Mouse (Mus musculus): ENCODE data around the gene Erlin1. TPM values are rescaled to one million over a fixed set of nuclear protein-coding genes. Genes with fewer than 3 reads are reported as not detected.

Erlin1 gene
- total and polyA plus RNA-seq, 3 experiments: 8.2 to 21.7 (median 11.0) TPM

DNA sequence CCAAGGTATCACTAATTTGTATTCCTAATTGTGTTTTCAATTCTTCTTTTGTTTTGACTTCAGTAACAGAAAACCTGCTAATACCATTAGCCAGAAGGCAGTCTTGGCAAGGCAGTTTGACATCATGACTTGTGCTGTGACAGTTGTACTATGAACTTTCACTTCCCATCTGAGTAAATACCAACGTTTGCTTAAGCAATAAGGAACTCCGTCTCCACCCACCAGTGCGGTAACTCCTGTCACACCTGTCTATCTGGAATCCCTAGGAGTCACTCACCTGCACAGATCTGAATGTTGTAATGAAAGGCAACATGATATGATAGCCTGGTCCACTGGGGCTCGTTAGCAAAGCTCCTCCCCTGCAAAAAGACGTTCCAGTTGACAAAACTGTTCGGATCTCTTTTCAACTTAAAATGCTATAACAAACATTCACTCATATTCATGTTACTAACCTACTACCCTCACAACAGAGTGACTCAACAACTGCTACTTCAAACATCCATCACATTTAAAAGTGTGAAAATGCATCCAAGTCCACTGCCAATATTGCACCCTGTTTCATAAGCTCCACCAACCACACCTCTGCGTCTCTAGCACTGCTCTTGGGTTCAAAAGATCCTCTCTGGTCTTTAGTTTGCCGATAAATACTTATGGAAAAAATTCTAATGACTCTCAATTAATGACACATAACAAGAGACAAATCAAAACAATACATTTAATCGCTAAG lies 2.1 kb downstream of the Erlin1 start:
- DNase-seq (ENCODE audit: low spot score): no peak
- TF ChIP-seq CTCF (IDR thresholded peaks at IDR 0.05; ENCODE audit: low read depth, low read length): no peak
- no peak for TF ChIP-seq TAL1 (conservative IDR thresholded peaks at IDR 0.05; ENCODE audit: low read depth, low read length)
- no peak for TF ChIP-seq GATA2 (IDR thresholded peaks at IDR 0.05; ENCODE audit: borderline replicate concordance, low read depth, low read length)
- no peak for TF ChIP-seq POLR2AphosphoS5 (IDR thresholded peaks at IDR 0.05; ENCODE audit: insufficient replicate concordance, low read depth, low read length)
- no peak for TF ChIP-seq GATA1 (IDR thresholded peaks at IDR 0.05; ENCODE audit: borderline replicate concordance, low read length)
- Histone ChIP-seq H3K4me1 (ENCODE audit: insufficient read depth, low read depth, low read length) (peaks cover 36% of the 10 kb centered on the region), H3K27me3 (ENCODE audit: insufficient read depth, low read length) (no peaks in the 10 kb centered on the region), H3K4me3 (ENCODE audit: low read depth, low read length) (no peak overlapping the region), H3K9me3 (replicated peaks) (no peaks in the 10 kb centered on the region), H3K36me3 (replicated peaks) (peaks cover 52% of the 10 kb centered on the region)
- ATAC-seq (ENCODE audit: extremely low read depth, insufficient number of reproducible peaks, low FRiP score, poor library complexity, severe bottlenecking): no peak

DNA sequence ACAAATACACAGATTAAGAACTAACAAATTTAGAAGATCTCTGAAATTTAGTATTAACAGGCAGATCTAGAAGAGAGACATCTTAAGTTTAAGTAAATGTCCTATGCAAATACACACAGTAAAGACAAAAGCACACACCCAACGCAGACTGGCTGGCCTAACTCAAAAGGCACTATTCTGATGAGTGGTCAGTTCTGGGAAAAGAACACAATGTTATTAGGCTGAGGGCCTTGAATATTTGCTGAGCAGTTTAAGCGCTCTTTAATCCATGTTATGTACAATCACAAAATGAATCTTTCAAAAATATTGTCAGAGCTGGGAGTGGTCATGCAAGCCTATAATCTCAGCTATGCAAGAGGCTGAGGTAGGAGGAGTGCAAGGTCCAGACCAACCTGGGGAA lies 4.9 kb downstream of the Erlin1 start:
- H3K9me3 ChIP-seq (replicated peaks): no peaks in the 10 kb centered on the region
- TF ChIP-seq GATA2 (IDR thresholded peaks at IDR 0.05; ENCODE audit: borderline replicate concordance, low read depth, low read length) (no peak), TAL1 (conservative IDR thresholded peaks at IDR 0.05; ENCODE audit: low read depth, low read length) (no peak), POLR2AphosphoS5 (IDR thresholded peaks at IDR 0.05; ENCODE audit: insufficient replicate concordance, low read depth, low read length) (no peak)
- no peak overlapping the region for H3K4me3 ChIP-seq (ENCODE audit: low read depth, low read length)
- DNase-seq (ENCODE audit: low spot score) (no peak), ATAC-seq (ENCODE audit: extremely low read depth, insufficient number of reproducible peaks, low FRiP score, poor library complexity, severe bottlenecking) (no peak)
- no peaks in the 10 kb centered on the region for H3K27me3 ChIP-seq (ENCODE audit: insufficient read depth, low read length)
- peaks cover 61% of the 10 kb centered on the region for H3K36me3 ChIP-seq (replicated peaks)
- H3K4me1 ChIP-seq (ENCODE audit: insufficient read depth, low read depth, low read length): peaks cover 20% of the 10 kb centered on the region

DNA sequence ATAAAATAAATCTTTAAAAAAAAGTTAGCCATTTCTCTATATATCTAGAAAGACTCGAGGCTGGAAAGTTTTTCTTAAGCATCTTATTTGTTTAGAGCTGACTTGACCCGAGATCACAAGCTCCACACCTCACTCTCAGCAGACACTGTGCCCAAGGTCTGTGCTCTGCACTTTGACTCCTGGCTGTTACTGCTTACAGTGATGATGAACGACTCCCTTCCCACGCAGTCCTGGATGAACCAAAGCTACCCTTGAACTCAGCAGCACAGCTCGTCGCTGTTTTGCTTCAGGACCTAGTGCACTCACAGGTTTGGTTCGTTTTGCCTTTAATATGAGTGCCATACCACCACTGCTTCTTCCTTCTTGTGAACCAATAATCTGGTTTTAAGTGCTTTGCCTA lies 5.8 kb downstream of the Erlin1 start:
- ATAC-seq (ENCODE audit: extremely low read depth, insufficient number of reproducible peaks, low FRiP score, poor library complexity, severe bottlenecking) (no peak), DNase-seq (ENCODE audit: low spot score) (no peak)
- no peak for TF ChIP-seq TAL1 (conservative IDR thresholded peaks at IDR 0.05; ENCODE audit: low read depth, low read length)
- TF ChIP-seq CTCF (IDR thresholded peaks at IDR 0.05; ENCODE audit: low read depth, low read length): no peak
- no peak for TF ChIP-seq GATA1 (IDR thresholded peaks at IDR 0.05; ENCODE audit: borderline replicate concordance, low read length)
- no peak for TF ChIP-seq POLR2AphosphoS5 (IDR thresholded peaks at IDR 0.05; ENCODE audit: insufficient replicate concordance, low read depth, low read length)
- no peak for TF ChIP-seq GATA2 (IDR thresholded peaks at IDR 0.05; ENCODE audit: borderline replicate concordance, low read depth, low read length)
- Histone ChIP-seq H3K36me3 (replicated peaks) (peaks cover 68% of the 10 kb centered on the region), H3K4me3 (ENCODE audit: low read depth, low read length) (no peak overlapping the region), H3K4me1 (ENCODE audit: insufficient read depth, low read depth, low read length) (peaks cover 12% of the 10 kb centered on the region), H3K27me3 (ENCODE audit: insufficient read depth, low read length) (no peaks in the 10 kb centered on the region), H3K9me3 (replicated peaks) (no peaks in the 10 kb centered on the region)

DNA sequence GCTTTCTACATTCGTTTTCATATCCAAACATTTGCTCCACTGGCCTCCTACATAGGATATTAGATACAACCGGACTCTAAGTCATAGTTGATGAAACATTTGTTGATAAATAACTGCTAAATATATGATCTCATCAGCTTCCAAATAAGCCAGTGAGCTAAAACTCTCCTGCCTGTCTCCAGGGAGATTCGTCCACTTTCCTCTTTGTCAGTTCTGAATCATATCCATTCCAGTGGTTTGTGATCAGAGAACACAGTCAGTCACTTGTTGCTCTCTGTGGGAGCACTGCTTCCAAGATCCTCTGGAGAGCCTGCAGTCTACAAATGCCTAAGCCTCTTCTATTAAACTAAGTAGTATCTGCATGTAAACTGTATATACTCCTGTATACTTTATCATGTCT lies 9.4 kb downstream of the Erlin1 start:
- TF ChIP-seq POLR2AphosphoS5 (IDR thresholded peaks at IDR 0.05; ENCODE audit: insufficient replicate concordance, low read depth, low read length): no peak
- TF ChIP-seq CTCF (IDR thresholded peaks at IDR 0.05; ENCODE audit: low read depth, low read length): no peak
- TF ChIP-seq TAL1 (conservative IDR thresholded peaks at IDR 0.05; ENCODE audit: low read depth, low read length): no peak
- TF ChIP-seq GATA1 (IDR thresholded peaks at IDR 0.05; ENCODE audit: borderline replicate concordance, low read length): no peak
- TF ChIP-seq GATA2 (IDR thresholded peaks at IDR 0.05; ENCODE audit: borderline replicate concordance, low read depth, low read length): no peak
- Histone ChIP-seq H3K27me3 (ENCODE audit: insufficient read depth, low read length) (no peaks in the 10 kb centered on the region), H3K4me1 (ENCODE audit: insufficient read depth, low read depth, low read length) (no peaks in the 10 kb centered on the region), H3K36me3 (replicated peaks) (peaks cover 74% of the 10 kb centered on the region), H3K9me3 (replicated peaks) (no peaks in the 10 kb centered on the region), H3K4me3 (ENCODE audit: low read depth, low read length) (no peak overlapping the region)
- DNase-seq (ENCODE audit: low spot score): no peak
- no peak for ATAC-seq (ENCODE audit: extremely low read depth, insufficient number of reproducible peaks, low FRiP score, poor library complexity, severe bottlenecking)

DNA sequence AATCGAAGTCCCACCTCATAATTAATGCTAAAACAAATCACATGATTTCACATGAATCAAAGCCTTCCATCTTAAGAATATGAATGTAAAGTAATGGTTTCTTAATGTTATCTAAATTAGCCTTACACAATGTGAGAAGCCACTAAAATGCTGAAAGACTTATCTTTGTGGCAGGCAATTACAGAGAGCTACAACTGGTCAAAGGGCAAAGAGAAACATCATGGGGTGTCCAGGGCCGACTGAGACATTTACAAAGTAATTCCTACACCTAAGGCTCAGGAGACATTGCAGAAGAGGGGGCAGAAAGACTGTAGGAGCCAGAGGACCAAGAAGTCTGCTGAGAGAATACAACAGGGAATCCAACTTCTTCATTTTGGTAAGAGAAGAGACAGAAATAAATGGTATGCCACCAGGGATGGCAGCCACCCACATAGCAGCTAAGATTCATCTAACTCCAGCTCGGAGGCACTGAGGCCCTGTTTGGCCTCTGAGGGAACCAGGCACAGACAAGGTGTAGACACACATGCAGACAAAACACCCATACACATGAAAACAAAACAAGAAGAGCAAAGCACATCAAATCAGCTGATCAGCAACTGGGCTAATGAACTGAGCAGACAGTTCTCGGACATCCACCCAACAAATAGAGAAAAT lies 14.3 kb downstream of the Erlin1 start:
- H3K9me3 ChIP-seq (replicated peaks): no peaks in the 10 kb centered on the region
- no peak for TF ChIP-seq GATA2 (IDR thresholded peaks at IDR 0.05; ENCODE audit: borderline replicate concordance, low read depth, low read length)
- no peak for TF ChIP-seq CTCF (IDR thresholded peaks at IDR 0.05; ENCODE audit: low read depth, low read length)
- TF ChIP-seq GATA1 (IDR thresholded peaks at IDR 0.05; ENCODE audit: borderline replicate concordance, low read length): no peak
- no peak for TF ChIP-seq POLR2AphosphoS5 (IDR thresholded peaks at IDR 0.05; ENCODE audit: insufficient replicate concordance, low read depth, low read length)
- TF ChIP-seq TAL1 (conservative IDR thresholded peaks at IDR 0.05; ENCODE audit: low read depth, low read length): no peak
- peaks cover 61% of the 10 kb centered on the region for H3K36me3 ChIP-seq (replicated peaks)
- H3K27me3 ChIP-seq (ENCODE audit: insufficient read depth, low read length): no peaks in the 10 kb centered on the region
- H3K4me1 ChIP-seq (ENCODE audit: insufficient read depth, low read depth, low read length): no peaks in the 10 kb centered on the region; the same call in 1 of the 2 replicates
- no peak overlapping the region for H3K4me3 ChIP-seq (ENCODE audit: low read depth, low read length)
- ATAC-seq (ENCODE audit: extremely low read depth, insufficient number of reproducible peaks, low FRiP score, poor library complexity, severe bottlenecking) (no peak), DNase-seq (ENCODE audit: low spot score) (no peak)

DNA sequence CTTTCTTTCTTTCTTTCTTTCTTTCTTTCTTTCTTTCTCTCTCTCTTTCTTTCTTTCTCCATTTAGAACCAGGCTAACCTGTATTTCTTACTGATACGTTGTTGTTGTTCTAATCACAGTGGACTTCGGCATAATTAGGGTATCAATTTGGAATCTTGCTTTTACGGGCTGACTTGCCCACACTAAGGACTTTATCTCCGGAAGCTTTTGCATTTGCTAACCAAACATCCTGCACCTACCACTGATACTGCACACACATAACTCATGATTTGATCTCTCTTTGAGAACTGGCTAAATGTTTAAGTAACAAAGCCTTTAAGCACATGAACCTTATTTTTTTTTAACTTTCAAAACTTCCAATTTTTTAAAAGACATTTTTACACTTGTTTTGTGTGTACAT lies 19.2 kb downstream of the Erlin1 start:
- ATAC-seq (ENCODE audit: extremely low read depth, insufficient number of reproducible peaks, low FRiP score, poor library complexity, severe bottlenecking) (no peak), DNase-seq (ENCODE audit: low spot score) (no peak)
- no peaks in the 10 kb centered on the region; the same call in 1 of the 2 replicates for H3K4me1 ChIP-seq (ENCODE audit: insufficient read depth, low read depth, low read length)
- peaks cover 54% of the 10 kb centered on the region for H3K36me3 ChIP-seq (replicated peaks)
- no peaks in the 10 kb centered on the region for H3K27me3 ChIP-seq (ENCODE audit: insufficient read depth, low read length)
- H3K9me3 ChIP-seq (replicated peaks): no peaks in the 10 kb centered on the region
- no peak for TF ChIP-seq GATA1 (IDR thresholded peaks at IDR 0.05; ENCODE audit: borderline replicate concordance, low read length)
- TF ChIP-seq GATA2 (IDR thresholded peaks at IDR 0.05; ENCODE audit: borderline replicate concordance, low read depth, low read length): no peak
- no peak for TF ChIP-seq CTCF (IDR thresholded peaks at IDR 0.05; ENCODE audit: low read depth, low read length)
- no peak for TF ChIP-seq POLR2AphosphoS5 (IDR thresholded peaks at IDR 0.05; ENCODE audit: insufficient replicate concordance, low read depth, low read length)
- no peak for TF ChIP-seq TAL1 (conservative IDR thresholded peaks at IDR 0.05; ENCODE audit: low read depth, low read length)
- H3K4me3 ChIP-seq (ENCODE audit: low read depth, low read length): no peak overlapping the region

Data from G1E (cell line).